Mouse (Mus musculus) stomach, embryonic 16.5 days (tissue): ENCODE measurements around the gene Pan2. TPM values are rescaled to one million over a fixed set of nuclear protein-coding genes. Genes with fewer than 3 reads are reported as not detected.

ENCODE experiments used
- polyA plus RNA-seq: library from polyadenylated mRNA; unstranded; fragments of >200 nt; fragmentation: Nextera tagmentation; extraction: Ambion mirVana; gene quantifications from 2 replicates; pipeline ENCODE4 v1.2.1, GENCODE M21; 2015

Pan2 gene
- polyA plus RNA-seq, 1 experiment from 2014 or later, result 29.0 TPM

Other genes with a start within 250 kb of the Pan2 start
- 374 and 406 TPM in 2 replicates for gene Ptges3, start 244.4 kb upstream of the Pan2 start, polyA plus RNA-seq
- 2,507 and 2,568 TPM in 2 replicates for gene Atp5b, start 220.1 kb upstream of the Pan2 start, polyA plus RNA-seq
- gene Baz2a, start 211.8 kb upstream of the Pan2 start, polyA plus RNA-seq, result 8.3 and 10.0 TPM in 2 replicates
- 30.3 and 34.2 TPM in 2 replicates for gene Rbms2, start 123.0 kb upstream of the Pan2 start, polyA plus RNA-seq
- gene Gls2, start 108.9 kb upstream of the Pan2 start, polyA plus RNA-seq, result 3.2 and 3.7 TPM in 2 replicates
- 32.4 and 33.5 TPM in 2 replicates for gene Spryd4, start 91.5 kb upstream of the Pan2 start, polyA plus RNA-seq
- gene Mip, start 77.5 kb upstream of the Pan2 start, polyA plus RNA-seq, result not detected in 2 replicates
- 30.4 and 35.0 TPM in 2 replicates for gene Timeless, start 71.3 kb upstream of the Pan2 start, polyA plus RNA-seq
- gene Apon, start 49.2 kb upstream of the Pan2 start, polyA plus RNA-seq, result 0.52 and 0.66 TPM in 2 replicates
- gene Apof, start 34.7 kb upstream of the Pan2 start, polyA plus RNA-seq, result 5.7 and 7.3 TPM in 2 replicates
- gene Stat2, start 32.8 kb upstream of the Pan2 start, polyA plus RNA-seq, result 14.1 and 16.1 TPM in 2 replicates
- 0.55 and 0.57 TPM in 2 replicates for gene Il23a, start 4.6 kb upstream of the Pan2 start, polyA plus RNA-seq
- gene Cnpy2, start 19.1 kb downstream of the Pan2 start, polyA plus RNA-seq, result 310 and 315 TPM in 2 replicates
- 221 and 230 TPM in 2 replicates for gene Cs, start 34.4 kb downstream of the Pan2 start, polyA plus RNA-seq
- 3.4 and 3.5 TPM in 2 replicates for gene Coq10a, start 65.7 kb downstream of the Pan2 start, polyA plus RNA-seq
- 8.4 and 10.0 TPM in 2 replicates for gene Ankrd52, start 73.8 kb downstream of the Pan2 start, polyA plus RNA-seq
- gene Slc39a5, start 97.9 kb downstream of the Pan2 start, polyA plus RNA-seq, result 28.7 and 32.9 TPM in 2 replicates
- 72.0 and 75.5 TPM in 2 replicates for gene Nabp2, start 108.2 kb downstream of the Pan2 start, polyA plus RNA-seq
- 37.0 and 38.5 TPM in 2 replicates for gene Rnf41, start 108.3 kb downstream of the Pan2 start, polyA plus RNA-seq
- gene Smarcc2, start 155.9 kb downstream of the Pan2 start, polyA plus RNA-seq, result 59.5 and 62.4 TPM in 2 replicates
- 2,126 and 2,216 TPM in 2 replicates for gene Myl6, start 190.8 kb downstream of the Pan2 start, polyA plus RNA-seq
- gene Myl6b, start 195.3 kb downstream of the Pan2 start, polyA plus RNA-seq, result 2.7 and 3.9 TPM in 2 replicates
- 32.9 TPM in 2 replicates for gene Esyt1, start 222.5 kb downstream of the Pan2 start, polyA plus RNA-seq
- 10.7 and 10.8 TPM in 2 replicates for gene Zc3h10, start 244.4 kb downstream of the Pan2 start, polyA plus RNA-seq
- gene Rpl41, start 246.0 kb downstream of the Pan2 start, polyA plus RNA-seq, result 3,732 and 3,890 TPM in 2 replicates